Mouse (Mus musculus): ENCODE results near the gene Apbb2.

DNA sequence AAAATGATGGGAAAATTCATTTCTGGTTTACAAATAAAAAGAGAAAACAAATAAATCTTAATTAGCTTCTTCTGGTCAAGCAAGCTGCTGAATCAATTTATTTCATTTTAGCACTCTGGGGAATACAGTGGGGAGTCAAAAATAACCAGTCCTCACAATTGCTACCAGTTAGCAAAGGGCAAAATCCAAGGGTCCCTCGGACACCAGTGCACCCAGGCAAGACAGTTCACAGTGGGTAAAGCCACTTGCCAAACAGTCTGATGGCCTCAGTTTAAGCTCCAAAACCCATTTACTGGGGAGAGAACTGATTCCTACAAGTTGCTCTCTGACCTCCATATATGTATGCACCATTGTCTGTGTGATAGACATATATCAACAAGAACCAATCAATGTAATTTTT, 115.6 kb downstream of the Apbb2 start:
- TF ChIP-seq POLR2A (IDR thresholded peaks at IDR 0.05; ENCODE audit: insufficient read length, low read depth) (no peak), MAX (IDR thresholded peaks at IDR 0.05; ENCODE audit: low read depth) (no peak), MYOD1 (IDR thresholded peaks at IDR 0.05; ENCODE audit: control insufficient read depth in 1 of 3, insufficient read length in 2 of 3, low read depth in 2 of 3) (no peak), E2F4 (IDR thresholded peaks at IDR 0.05; ENCODE audit: insufficient read depth) (no peak), MYOG (IDR thresholded peaks at IDR 0.05; ENCODE audit: control insufficient read depth in 1 of 3, insufficient read depth in 1 of 3, insufficient read length in 2 of 3, low read depth in 2 of 3) (no peak), CEBPB (IDR thresholded peaks at IDR 0.05; ENCODE audit: insufficient read depth, poor library complexity, severe bottlenecking) (no peak), TCF3 (IDR thresholded peaks at IDR 0.05; ENCODE audit: insufficient read length, low read depth) (no peak), USF1 (IDR thresholded peaks at IDR 0.05; ENCODE audit: low read depth) (no peak), POLR2AphosphoS2 (IDR thresholded peaks at IDR 0.05; ENCODE audit: insufficient read length, low read depth) (no peak), SRF (IDR thresholded peaks at IDR 0.05; ENCODE audit: control insufficient read depth, insufficient read length, low read depth) (no peak), TCF12 (IDR thresholded peaks at IDR 0.05; ENCODE audit: insufficient read depth, poor library complexity, severe bottlenecking) (no peak), REST (IDR thresholded peaks at IDR 0.05; ENCODE audit: insufficient read depth, insufficient read length) (no peak)
